Mouse (Mus musculus) mature B cell (primary cell): ENCODE measurements around the gene Xirp1.

ENCODE experiments used
- in situ Hi-C: fragments of 300-500 bp; cut with MboI; formaldehyde crosslinking; loops from 2 replicates; pipeline ENCODE4 v1.14.3; 2019

The Xirp1 gene

GRCm38 (mm10) chr9:119985881-119986574 lies 37.4 kb downstream of the Xirp1 start:
- in situ Hi-C loops: no loop called here

DNA sequence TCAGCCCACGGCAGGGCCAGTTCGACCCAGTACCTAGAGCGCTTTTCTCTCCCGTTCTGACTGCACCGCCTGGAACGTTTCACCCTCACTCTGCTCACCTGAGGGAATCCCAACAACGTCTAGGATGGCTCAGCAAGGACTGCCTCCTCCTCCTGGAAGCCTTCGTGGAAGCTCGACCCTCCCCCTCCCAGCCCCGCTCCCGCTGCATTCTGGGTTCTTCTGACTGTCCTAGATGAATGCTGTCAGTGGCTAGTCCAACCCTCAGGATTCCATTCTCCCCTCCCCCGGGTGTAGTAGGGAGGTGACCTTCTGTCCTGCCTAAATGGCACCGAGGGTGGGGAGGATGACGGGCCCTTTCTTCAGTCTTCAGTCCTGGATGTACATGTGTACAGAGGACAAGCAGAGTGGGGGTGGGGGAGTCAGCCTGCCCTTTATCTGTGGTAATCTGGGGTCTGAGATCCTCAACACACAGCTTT lies 38.8 kb downstream of the Xirp1 start, which contains the start of gene Csrnp1:
TSS of gene Csrnp1 (minus strand) at position 123 of the 476 bp plus-strand sequence.
- in situ Hi-C loops: no loop called here

DNA sequence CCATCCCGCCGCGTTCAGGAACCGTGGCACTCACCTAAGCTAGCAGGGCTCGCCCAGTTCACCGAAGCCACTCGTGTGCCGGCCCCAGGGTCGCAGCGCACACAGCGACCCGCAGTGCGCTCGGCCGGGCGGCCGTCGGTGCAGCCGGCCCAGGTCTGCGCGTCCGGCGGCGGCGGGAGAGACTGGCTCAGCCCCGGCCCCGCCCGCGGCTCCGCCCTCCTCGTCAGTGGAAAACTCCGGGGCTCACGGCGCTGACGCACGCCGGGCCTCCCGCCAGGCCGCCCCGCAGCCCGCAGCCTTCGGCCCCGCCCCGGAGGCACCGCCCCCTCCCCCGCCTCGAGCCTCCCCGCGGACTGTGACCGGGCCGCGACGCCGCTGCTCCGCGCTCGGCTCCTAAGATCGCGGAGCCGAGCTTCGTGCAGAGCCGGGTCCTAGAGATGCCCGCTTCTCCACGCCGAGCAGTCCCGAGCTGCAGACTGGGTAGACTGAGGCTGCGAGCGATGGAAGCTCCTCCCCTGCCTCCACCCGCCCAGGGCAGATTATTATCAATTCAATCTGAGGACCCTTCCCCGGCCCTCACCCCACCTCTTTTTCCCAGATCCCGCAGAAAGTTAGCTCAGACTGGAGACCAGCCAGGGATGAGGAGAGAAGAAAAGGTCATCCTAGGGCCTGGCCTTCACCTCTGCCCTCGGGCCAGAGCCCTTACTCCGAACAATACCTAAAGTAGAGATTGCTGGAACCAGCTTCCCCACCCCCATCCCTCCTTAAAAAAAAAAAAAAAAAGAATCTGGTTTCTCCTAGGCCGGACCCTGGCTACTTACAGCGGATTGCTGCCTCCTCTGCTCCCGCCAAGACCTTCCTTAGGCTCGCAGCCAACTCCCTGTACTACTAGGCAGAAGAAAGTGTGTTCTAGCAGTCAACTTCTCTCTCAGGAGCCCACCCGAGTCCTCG lies 39.5 kb downstream of the Xirp1 start:
- in situ Hi-C loops: no loop called here

DNA sequence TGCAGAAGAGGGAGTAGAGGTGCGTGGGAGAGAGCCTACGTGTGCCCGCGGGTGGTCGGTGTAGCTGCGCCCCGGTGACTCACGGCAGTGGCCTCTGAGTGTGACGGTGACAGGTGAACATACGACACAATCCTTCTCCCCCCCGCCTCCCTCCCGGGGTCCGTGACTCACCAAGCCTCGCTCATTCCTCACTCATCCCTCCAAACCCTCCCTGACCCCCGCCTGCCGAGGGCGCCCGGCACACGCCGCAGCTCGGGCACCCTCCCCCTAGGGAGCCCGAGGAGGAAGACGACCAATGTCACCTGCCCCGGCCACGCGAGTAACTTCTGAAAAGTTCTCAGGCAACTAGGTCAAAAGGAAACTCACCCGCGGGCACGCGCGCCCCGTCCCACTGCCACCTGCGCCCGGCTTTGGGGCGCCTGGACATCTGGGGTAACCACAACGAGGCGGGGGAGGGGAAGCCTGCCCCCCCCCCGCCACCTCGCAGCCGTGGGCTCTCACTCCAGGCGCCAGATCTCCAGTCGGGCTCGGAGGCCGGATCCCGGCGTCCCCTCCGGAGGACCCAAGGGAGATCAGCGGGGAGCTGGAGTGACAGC lies 40.3 kb downstream of the Xirp1 start:
- in situ Hi-C loops: no loop called here

DNA sequence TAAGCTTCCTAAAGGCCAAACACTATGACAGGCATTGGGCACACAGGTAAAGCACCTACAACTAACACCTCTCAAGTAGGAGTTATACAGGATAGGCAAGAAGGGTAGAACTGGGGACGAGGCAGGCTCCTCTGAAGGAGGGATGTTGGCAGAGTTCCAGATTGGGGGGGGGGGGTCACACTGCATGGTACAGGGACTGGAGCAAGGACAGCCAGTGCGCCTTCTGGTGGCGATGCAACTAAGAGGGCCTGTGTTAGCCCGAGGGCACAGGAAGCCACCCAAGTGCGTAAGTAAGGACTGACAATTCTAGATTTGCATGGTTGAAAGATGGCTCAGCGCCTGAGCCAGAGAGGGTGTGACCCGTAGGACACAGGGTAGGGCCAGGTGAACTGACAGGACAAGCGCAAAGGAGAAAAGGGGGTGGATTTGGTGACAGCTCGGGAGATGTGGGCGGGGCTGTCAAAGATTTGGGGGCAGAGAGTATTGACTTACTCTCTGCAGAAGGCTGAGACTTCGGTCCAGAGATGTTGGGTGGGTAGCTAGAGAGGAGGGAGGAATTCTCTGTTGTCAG lies 41.1 kb downstream of the Xirp1 start:
- in situ Hi-C loops: no loop called here

- in situ Hi-C loops: no loop called here
These were observed 41.9 kb downstream of the Xirp1 start for GRCm38 (mm10) chr9:119981183-119982179.

- in situ Hi-C loops: no loop called here
These were observed 42.6 kb downstream of the Xirp1 start for GRCm38 (mm10) chr9:119980770-119981182.

GRCm38 (mm10) chr9:119979749-119980148 lies 43.6 kb downstream of the Xirp1 start:
- in situ Hi-C loops: no loop called here

- in situ Hi-C loops: no loop called here
These were observed 44.5 kb downstream of the Xirp1 start for GRCm38 (mm10) chr9:119978811-119979441.

DNA sequence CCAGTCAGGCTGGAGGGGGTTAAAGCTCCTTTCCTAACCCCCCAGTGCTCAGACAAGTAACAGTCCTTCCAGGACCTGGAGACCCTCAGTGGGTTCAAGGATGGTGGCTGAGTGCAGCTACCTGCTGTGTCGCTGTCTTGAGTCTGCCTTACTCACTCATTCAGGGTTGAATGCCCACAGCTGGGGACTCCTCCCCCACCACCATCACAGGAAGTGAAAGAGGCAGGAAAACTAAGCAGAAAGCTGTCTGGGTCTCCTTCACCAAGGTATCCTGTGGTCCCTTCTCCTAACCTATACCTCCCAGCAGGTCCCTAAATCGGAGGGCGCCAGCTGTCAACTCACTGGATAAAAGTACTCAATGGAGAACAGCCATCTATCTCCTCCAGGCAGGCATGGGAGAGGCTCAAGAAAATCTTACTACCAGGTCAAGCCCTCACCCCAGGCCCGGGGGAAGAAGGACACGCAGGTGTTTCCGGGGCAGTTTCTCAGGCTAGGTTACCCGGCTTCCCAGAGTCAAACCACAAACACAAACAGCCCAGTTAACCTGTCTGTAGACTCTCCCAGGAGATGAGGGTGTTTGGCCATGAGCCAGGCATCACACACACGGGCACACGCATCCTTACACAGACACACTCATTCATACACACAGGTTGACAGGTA lies 45.1 kb downstream of the Xirp1 start:
- in situ Hi-C loops: no loop called here

- in situ Hi-C loops: no loop called here
These were observed 45.8 kb downstream of the Xirp1 start for GRCm38 (mm10) chr9:119977557-119978060.

DNA sequence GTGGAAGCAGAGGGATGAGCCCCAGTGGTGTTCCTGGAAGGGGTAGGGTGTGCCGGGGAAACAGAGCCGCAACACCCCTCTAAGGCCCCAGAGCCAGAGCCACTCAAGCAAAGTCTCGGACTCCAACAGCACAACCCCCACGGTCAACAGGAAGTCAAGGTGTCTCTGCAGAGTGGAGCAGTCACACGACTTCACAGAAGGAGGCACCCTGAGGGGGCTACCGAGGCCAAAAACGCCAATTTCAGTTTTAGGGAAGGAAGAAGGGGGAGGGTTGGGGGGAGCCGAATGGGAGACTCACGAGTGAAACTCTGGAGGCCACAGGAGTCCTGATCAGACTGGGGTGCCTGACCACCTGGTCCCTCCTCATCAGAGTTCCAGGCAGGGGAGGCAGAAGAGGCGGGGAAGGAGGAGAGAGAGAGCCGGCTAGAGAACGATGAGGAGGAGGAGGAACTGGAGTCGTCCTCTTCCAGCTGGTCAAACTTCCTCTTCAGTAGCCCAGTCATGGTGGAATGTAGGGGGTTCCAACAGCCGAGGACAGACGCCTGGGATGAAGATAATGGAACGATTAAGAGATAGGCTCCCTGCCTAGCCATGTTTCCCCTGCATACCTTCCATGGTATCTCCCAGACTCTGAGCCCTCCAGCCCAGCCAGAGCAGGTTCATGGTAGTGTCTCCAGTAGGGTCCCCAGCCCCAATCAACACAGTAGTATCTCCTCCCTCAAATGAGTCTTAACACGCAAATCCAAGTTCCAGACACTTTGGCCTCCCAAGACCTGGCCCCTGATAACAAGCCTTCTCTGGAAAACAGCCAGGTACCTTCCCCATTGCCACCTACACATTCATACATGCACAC lies 46.5 kb downstream of the Xirp1 start:
- in situ Hi-C loops: no loop called here

DNA sequence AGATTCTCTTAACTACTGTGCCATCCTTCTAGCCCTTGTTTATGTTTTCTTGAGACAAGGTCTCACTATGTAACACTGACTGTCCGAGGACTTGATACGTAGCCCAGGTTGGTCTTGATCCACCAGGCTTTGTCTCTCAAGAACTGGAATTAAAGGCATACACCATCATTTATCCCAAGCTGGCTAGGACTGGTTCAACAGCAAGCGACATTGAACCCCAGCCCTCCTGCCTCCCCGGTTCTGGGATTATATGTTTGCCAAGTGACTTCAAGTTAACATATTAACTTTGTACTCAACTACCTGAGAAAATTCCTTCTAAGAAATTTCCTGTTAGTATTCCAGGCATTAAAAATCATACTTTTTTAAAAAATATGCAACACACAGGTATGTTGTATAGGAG lies 48.1 kb downstream of the Xirp1 start:
- in situ Hi-C loops: no loop called here

DNA sequence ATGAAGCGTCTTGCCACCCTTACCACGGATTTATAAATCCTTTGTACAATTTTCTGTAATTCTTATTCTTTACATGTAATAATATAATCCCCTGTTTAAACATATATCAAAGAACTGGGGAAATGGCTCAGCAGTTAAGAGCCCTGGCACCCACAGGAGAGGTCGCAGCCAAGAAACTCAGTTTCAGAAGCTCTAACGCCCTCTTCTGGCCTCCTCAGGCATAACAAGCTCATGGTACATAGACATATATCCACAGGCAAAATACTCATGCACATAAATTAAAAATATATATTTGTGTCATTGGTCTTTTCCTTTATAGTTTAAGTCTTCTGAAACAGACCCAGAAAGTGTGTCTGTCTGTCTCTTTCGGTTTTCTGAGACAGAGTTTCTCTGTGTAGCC lies 48.8 kb downstream of the Xirp1 start:
- in situ Hi-C loops: no loop called here

- in situ Hi-C loops: no loop called here
These were observed 49.4 kb downstream of the Xirp1 start for GRCm38 (mm10) chr9:119973869-119974520.

GRCm38 (mm10) chr9:119973281-119973680 lies 50.1 kb downstream of the Xirp1 start:
- in situ Hi-C loops: no loop called here

DNA sequence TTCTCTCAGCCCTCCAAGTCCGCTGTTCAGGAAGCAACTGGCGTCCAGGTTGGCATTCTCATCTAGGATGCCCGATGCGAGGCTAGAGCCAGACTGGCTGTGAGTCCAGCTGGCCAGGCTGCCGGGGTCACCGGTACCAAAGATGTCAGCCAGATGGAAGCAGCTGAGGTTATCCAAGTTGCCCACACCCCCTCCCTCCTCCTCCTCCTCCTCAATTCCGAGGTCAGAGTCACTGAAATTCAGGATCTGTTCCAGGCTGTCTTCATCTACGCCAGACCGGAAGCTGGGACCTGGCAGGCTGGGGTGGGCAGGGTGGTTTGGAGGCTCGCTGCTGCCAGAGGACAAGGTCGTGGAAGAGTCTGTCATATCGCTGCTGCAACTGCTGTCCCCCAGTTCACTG lies 50.8 kb downstream of the Xirp1 start:
- in situ Hi-C loops: no loop called here

DNA sequence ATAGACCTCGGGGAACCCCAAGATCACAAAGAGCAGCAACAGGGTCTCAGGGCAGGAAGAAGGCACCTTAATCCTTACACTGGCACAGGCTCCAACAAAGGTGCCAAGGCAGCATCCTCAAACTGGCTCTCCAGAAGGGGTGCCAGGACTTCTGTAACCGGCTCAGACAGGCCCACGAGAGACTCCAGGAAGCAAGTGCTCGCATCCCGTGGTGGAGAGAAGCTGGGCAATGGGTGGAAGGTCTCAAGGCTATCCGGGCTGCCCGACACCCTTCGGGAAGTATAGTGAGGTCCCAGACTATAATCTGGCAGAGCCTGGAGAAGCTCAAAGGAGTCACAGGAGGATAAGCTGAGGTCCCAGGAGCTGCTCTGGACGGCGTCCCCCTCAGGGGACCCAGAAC lies 51.2 kb downstream of the Xirp1 start:
- in situ Hi-C loops: no loop called here
